Mouse (Mus musculus): ENCODE results near the gene Map1s.
A peak's percentile ranks its signal among the peaks of the same experiment; 100 is the strongest.

Map1s gene

DNA sequence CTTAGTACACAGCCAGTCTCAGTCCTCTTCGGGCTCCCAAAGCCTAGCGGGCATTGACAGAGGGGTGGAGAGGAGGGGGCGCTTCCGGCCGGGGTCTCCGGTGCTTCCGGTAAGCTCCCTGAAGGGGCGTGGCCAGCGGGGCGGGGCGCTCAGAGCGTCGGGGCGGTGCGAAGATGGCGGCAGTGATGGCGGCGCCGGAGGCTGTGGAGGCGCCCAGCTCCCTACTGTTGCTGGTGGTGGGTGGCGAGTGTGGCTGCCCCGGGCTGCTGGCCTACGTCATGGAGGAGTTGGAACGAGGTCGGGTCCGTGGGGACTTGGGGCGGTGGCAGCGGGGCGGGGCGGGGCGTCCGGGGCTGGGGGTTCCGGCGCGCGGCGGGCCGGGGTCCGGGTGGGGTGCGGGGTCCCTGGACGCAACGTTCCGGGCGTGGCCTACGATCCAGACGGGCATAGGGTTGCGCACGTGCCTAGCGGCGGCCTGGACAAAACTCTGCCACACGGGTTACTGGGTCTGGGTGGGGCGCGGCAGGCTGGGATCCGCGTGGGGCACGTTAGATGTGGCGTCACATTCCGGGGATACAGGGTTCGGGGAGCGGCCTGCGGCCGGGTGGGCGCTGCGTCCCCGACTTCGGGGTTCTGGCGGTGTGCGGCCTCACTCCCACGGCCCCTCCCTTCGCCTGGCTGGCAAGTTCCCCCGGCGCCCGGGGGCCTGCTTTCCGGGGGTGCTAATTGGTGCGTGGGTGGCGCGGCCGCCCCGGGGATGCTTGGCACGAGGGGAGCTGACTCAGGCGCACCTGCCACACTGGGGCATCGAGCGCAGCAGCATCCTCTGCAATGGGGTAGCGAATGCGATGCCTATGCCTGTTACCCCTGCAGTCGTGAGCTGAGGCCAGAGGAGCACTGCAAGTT, at the start of gene Map1s:
Gene Map1s (plus strand): TSS at position 102 of the 906 bp plus-strand sequence.
- peak; percentile 86 for DNase-seq (ENCODE audit: low read depth, low spot score)

- DNase-seq (ENCODE audit: low read depth, low spot score): no peak
These were observed 49.7 kb upstream of the Map1s start for GRCm38 (mm10) chr8:70856028-70856427.

GRCm38 (mm10) chr8:70856541-70857197, 49.1 kb upstream of the Map1s start:
- DNase-seq (ENCODE audit: low read depth, low spot score): no peak

DNA sequence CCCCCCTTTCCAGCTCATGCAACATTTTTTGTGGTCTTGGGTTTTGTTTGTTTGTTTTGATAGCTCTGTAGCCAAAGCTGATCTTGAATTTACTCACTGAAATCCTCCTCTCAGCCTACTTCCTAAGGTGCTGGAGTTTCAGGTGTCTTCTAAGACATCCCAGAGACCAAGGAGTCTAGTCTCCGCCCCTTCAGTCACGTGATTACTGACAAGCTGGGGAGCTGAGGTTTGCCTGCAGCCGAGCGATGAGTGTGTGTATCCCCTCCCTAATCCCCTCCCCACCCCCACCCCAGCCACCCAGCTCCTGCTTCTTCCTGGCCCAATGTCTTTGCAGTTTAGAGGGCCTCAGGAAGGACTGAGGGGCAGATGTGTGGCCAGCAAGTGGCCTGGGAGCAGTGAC, 48.2 kb upstream of the Map1s start:
- no peak for DNase-seq (ENCODE audit: low read depth, low spot score)

DNA sequence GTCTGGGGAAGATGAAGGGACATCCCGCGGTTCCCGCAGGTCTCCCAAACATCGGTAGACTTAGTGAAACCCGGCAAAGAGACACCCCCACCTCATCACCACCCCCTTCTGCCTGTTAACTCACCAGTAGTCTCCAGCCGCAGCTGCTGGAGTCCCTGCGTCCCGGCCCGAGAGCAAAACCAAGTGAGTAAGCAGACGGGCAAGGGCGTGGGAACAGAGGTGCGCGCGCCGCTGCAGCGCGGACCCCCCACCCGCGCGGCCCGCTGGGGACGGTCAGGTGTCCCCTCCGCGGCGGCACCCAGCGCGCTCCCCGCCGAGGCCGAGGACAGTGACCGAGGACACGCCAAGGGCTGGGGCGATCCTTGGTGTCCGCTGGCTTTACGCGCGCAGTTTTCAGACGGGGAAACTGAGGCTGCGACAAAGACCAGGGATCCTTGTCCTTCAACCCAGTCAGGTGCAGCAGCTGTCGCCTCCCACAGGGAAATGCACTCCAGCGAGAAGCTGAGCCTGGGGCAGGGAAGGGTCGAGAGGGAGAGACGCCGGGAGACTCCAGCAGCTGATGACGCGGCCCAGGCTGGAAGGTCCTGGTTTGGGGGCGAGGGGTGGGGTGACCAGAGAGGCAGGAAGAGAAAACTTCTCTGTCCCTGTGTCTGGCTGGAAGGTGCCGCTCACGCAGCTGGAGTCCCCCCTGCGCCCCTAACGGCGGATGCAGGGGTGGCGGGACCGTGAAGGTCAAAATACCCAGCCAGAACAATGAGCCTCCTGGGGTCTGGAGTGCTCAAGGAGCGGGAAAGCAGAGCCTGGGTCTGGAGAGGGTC, 42.7 kb upstream of the Map1s start, which contains the start of gene Kcnn1:
Gene Kcnn1 (minus strand): TSS at position 435 of the 818 bp plus-strand sequence.
- no peak for DNase-seq (ENCODE audit: low read depth, low spot score)

DNA sequence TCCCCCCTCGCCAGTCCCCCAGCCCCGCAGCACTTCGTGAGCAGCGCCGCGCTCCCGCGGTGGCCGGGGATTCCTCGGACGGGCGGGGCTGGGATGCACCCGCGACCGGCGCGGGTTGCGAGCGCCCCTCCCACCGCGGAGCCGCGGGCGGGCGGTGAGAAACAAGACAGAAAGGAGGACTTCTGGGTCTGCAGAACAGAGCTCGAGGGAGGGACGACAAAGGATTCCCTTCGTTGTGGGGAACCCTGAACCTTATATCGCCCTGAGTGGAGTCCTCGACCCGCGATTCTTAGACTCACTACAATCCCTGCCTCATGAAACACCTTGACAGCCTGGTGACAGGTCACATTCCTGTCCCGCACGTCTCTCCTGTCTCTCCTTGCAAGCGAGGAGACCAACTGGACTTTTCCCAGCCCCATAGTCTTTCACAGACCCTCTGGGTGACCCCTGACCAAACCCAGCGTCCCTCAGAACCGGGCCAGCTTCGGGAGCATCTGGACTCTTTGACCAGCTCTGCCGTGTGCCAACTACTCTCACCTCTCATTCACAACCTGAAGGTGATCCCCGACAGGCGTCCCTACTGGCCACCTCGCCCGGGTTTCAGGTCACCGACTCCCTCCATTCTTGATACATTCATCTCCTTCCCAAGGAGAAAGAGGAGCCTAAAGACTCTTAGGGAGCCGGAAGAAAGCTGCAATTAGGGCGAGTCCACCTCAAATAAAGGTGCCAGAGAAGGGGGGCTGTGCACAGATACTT, 41.6 kb upstream of the Map1s start:
- DNase-seq (ENCODE audit: low read depth, low spot score): no peak

GRCm38 (mm10) chr8:70864712-70865221, 41.0 kb upstream of the Map1s start:
- no peak for DNase-seq (ENCODE audit: low read depth, low spot score)

- DNase-seq (ENCODE audit: low read depth, low spot score): peak; percentile 100
These were observed 40.3 kb upstream of the Map1s start for GRCm38 (mm10) chr8:70865350-70866000.

DNA sequence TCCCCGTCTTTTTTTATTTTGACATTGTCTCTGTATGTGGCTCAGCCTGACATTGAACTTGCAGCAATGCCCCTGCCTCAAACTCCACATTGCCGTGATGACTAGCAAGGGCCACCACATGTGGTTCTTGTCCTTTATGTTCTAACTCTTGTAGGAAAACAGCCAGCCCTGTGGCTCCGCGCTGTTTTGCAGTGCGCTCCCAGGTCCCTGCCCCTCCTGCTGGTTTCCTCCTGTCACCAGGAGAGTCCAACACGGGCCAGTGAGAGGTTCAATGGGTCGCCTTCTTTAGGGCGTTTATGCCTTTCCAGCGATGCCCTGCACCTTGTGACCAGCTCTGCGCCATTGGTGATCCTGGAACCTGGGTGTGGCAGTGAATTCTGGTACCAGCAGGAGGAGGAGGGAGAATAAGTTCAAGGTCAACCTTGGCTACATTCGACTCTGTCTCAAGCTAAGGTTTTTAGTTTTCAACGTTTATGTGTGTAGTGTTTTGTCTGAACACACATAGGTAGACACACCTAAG, 39.7 kb upstream of the Map1s start:
- no peak for DNase-seq (ENCODE audit: low read depth, low spot score)

- no peak for DNase-seq (ENCODE audit: low read depth, low spot score)
These were observed 39.2 kb upstream of the Map1s start for GRCm38 (mm10) chr8:70866566-70866965.

DNA sequence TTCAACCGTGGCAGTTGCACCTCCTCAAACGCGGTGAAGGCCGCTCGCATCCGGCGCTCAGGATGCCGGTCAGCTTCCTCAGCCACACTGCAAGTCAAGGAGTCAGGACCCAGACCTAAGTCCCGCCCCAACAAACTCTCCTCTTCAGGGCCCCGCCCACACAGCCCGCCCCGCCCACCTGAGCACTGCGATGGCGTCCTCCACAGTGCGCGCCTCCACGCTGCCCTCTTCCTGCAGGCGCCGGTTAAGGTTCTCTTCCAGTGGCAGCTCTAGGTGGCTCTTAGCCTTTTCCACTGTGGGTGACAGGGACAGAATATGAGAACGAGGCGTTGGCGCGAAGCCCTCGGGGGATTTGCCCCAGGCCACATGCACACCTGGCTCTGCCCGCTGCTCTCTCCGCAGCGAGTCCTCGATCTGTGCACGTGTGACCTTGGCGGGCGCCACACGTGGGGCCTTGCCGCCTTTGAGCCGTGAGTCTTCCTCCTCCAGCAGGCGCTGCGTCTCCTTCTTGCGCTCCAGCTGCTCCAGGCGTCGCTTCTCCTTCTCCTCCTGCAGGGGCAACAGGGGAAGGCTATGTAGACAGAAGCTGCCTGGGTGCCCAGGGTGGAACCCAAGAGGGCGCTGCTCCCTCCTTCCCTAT, 37.1 kb upstream of the Map1s start:
- peak; percentile 61 for DNase-seq (ENCODE audit: low read depth, low spot score)

- DNase-seq (ENCODE audit: low read depth, low spot score): no peak
These were observed 36.5 kb upstream of the Map1s start for GRCm38 (mm10) chr8:70869199-70869571.

DNA sequence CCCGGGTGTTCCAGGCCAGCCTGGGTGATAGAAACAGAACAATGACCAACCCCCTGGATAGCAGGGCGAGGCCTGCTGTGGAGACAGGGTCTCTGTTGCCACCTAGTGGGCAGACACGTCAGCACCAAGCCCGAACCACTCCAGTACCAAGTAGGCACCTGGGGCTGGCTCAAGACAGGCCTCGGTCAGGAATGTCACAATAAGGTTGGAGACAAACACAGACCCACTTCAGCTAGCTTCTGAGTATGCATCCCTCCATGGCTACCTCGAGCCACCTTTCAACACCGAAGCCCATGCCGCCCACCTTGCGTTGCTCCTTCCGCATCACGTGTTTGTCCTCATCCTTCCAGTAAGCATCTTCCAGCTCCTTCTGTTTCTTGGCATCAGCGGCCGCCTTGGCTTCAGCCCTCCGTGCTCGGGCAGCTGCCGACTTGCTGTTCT, 36.1 kb upstream of the Map1s start:
- DNase-seq (ENCODE audit: low read depth, low spot score): peak; percentile 62

GRCm38 (mm10) chr8:70871195-70871807, 34.4 kb upstream of the Map1s start:
- no peak for DNase-seq (ENCODE audit: low read depth, low spot score)

- no peak for DNase-seq (ENCODE audit: low read depth, low spot score)
These were observed 32.9 kb upstream of the Map1s start for GRCm38 (mm10) chr8:70872643-70873363.

- peak; percentile 87 for DNase-seq (ENCODE audit: low read depth, low spot score)
These were observed 32.3 kb upstream of the Map1s start, which contains the start of gene Ccdc124 for GRCm38 (mm10) chr8:70873364-70873985. TSS of gene Ccdc124 (minus strand) at chr8:70873935.

DNA sequence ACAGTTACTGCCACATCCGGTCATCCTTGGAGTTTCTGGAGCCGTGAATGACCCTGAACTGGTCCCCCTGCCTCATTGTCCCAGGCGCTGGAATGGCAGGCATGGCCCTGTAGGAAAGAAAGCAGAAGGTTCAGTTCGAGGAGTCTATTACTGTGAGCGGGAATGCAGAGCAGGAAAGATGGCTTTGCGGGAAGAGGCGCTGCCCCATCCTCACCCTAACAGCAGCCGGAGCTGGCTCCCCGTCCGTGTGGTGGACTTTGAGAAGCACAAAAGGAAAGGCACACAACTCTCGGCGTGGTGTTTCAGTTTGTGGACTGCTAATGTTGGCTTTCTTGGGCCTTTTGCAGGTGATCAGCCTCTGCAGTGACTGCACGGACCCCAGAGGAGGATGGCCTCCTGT, 31.3 kb upstream of the Map1s start:
- no peak for DNase-seq (ENCODE audit: low read depth, low spot score)

DNA sequence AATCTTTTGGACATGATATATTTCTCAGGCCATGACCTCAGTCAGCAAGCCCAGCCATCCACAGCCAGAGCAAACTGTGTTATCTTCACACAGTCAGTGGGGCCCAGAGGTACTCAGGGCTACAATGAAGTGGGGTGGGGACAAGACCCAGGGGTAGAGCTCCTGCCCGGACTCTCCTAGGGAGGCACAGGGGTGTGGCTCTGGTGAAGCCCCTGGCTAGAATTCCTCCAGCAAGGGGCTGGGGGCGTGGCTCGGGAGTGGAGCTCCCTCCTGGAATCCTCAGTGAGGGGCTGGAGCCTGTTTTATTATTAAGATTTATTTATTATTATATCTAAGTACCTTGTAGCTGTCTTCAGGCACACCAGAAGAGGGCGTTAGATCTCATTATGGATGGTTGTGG, 29.4 kb upstream of the Map1s start:
- no peak for DNase-seq (ENCODE audit: low read depth, low spot score)

Measured in embryo, embryonic 11.5 days (tissue).